40 mouse cellular contexts compared by ENCODE assay signal in the genomic region with DNA sequence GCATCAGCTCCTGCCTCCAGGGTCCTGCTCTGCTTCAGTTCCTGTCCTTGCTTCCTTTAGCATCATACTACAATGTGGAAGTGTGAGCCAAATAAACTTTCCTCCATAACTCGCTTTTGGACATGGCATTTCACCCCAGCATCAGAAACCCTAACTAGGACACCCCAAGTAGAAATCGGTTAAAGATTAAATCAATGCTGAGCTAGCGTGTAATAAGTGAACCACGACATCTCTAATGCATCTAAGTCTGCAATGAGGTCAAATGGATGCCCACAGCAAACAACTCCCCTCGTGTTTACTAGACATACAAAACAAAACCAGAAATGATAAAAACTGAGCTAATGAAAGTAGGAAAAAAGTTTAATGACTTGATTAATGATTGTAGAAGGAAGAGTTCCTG. TPM values are rescaled to one million over a fixed set of nuclear protein-coding genes. Genes with fewer than 3 reads are reported as not detected.
"Had no signal": no experiment of that assay in that cellular context is flagged by ENCODE, and none has a peak within 500 bp of the region (broad histone marks: within the 10 kb centered on the region; RNA-seq: fewer than 3 reads in every experiment).

No protein-coding gene starts in this region.

- H3K27me3 ChIP-seq: heart, embryonic 12.5 days; hindbrain, embryonic 13.5 days; hindbrain, embryonic 15.5 days; kidney, embryonic 15.5 days; limb, embryonic 13.5 days; limb, embryonic 15.5 days; liver, embryonic 12.5 days had no signal

- H3K27ac ChIP-seq: heart, embryonic 10.5 days; hindbrain, embryonic 13.5 days; hindbrain, embryonic 15.5 days; hindbrain, postnatal 0 days; kidney, embryonic 15.5 days; limb, embryonic 13.5 days; limb, embryonic 15.5 days; liver, embryonic 12.5 days; liver, embryonic 14.5 days had no signal

- H3K9ac ChIP-seq: forebrain, postnatal 0 days; heart, embryonic 12.5 days; hindbrain, embryonic 13.5 days; hindbrain, embryonic 15.5 days; kidney, embryonic 15.5 days; limb, embryonic 13.5 days; limb, embryonic 15.5 days; liver, embryonic 12.5 days; liver, embryonic 14.5 days had no signal

- H3K36me3 ChIP-seq: hindbrain, embryonic 15.5 days had no signal

- H3K4me3 ChIP-seq: heart, embryonic 10.5 days; heart, embryonic 12.5 days; hindbrain, embryonic 13.5 days; hindbrain, embryonic 15.5 days; kidney, embryonic 15.5 days; limb, embryonic 13.5 days; limb, embryonic 15.5 days; liver, embryonic 12.5 days had no signal

- H3K4me1 ChIP-seq: hindbrain, embryonic 13.5 days; hindbrain, embryonic 15.5 days; limb, embryonic 15.5 days; liver, embryonic 12.5 days had no signal

- DNase-seq: forebrain, postnatal 0 days; gastrocnemius, postnatal 14 days; gastrocnemius, postnatal 36 days; heart, adult 18-20 months; heart, postnatal 10 days; kidney, postnatal 14 days; layer of hippocampus, adult 9-11 months; layer of hippocampus, postnatal 36 days; left cerebral cortex, postnatal 4 days had no signal

RNA-seq across cellular contexts. Expression of a gene that starts 4.5 kb away (rescaled TPM):
- total RNA-seq: forebrain, postnatal 0 days; gastrocnemius, adult 18-20 months; gastrocnemius, adult 8-10 months; gastrocnemius, postnatal 14 days; gastrocnemius, postnatal 36 days; heart, adult 18-20 months; heart, adult 8-10 months; heart, postnatal 10 days; heart, postnatal 25 days; hematopoietic stem cell, adult 5-6 weeks; hindbrain, postnatal 0 days; layer of hippocampus, adult 18-20 months; layer of hippocampus, adult 8-10 months; layer of hippocampus, postnatal 14 days; layer of hippocampus, postnatal 36 days; left cerebral cortex, adult 18-20 months; left cerebral cortex, adult 8-10 months; left cerebral cortex, postnatal 10 days; left cerebral cortex, postnatal 25 days; left cerebral cortex, postnatal 4 days had no signal
- polyA plus RNA-seq: forebrain, postnatal 0 days; gonadal fat pad, adult 2 months; heart, embryonic 10.5 days; heart, embryonic 12.5 days; heart, embryonic 14.5 days; heart, embryonic 16.5 days; hindbrain, embryonic 11.5 days; hindbrain, embryonic 13.5 days; hindbrain, embryonic 15.5 days; hindbrain, postnatal 0 days; intestine, embryonic 14.5 days; intestine, embryonic 16.5 days; kidney, embryonic 15.5 days; large intestine, adult 2 months; limb, embryonic 11.5 days; limb, embryonic 13.5 days; limb, embryonic 15.5 days; liver, embryonic 12.5 days; liver, embryonic 14.5 days; liver, embryonic 16.5 days had no signal
